Mouse (Mus musculus): ENCODE results near the gene Cenpx.
"Not testable (repeated sequence)": the region's sequence is repeated elsewhere in the genome, so short reads cannot be mapped to it uniquely, and the experiment has no call there.

The Cenpx gene

GRCm38 (mm10) chr11:120713580-120714518 is at the start of gene Cenpx, which contains the start of gene Lrrc45:
Gene Cenpx, minus strand, starts transcription at chr11:120713738.
Gene Lrrc45, plus strand, starts transcription at chr11:120713925.
- peak; percentile 95 to 100 for DNase-seq

- not testable (repeated sequence) for DNase-seq
These were observed 49.1 kb upstream of the Cenpx start, which contains the start of gene Hmga1b for GRCm38 (mm10) chr11:120762672-120763041. Gene Hmga1b, plus strand, starts transcription at chr11:120762794.

GRCm38 (mm10) chr11:120761811-120762671 is 48.5 kb upstream of the Cenpx start:
- DNase-seq, result no peak

- no peak for DNase-seq
These were observed 46.7 kb upstream of the Cenpx start for GRCm38 (mm10) chr11:120760236-120760635.

GRCm38 (mm10) chr11:120751606-120752005 is 38.1 kb upstream of the Cenpx start:
- no peak for DNase-seq

- peak in 1 of 2 experiments; percentile 19 for DNase-seq
These were observed 35.9 kb upstream of the Cenpx start for GRCm38 (mm10) chr11:120749430-120749829.

- DNase-seq, result no peak
These were observed 34.4 kb upstream of the Cenpx start for GRCm38 (mm10) chr11:120747974-120748373.

- DNase-seq, result no peak
These were observed 30.7 kb upstream of the Cenpx start for GRCm38 (mm10) chr11:120744121-120744701.

GRCm38 (mm10) chr11:120740981-120741380 is 27.4 kb upstream of the Cenpx start:
- no peak for DNase-seq

- DNase-seq, result no peak
These were observed 22.9 kb upstream of the Cenpx start for GRCm38 (mm10) chr11:120736424-120736823.

GRCm38 (mm10) chr11:120733521-120733920 is 20.0 kb upstream of the Cenpx start:
- DNase-seq, result no peak

GRCm38 (mm10) chr11:120731858-120732680 is 18.5 kb upstream of the Cenpx start, which contains the start of gene Cbr2:
Gene Cbr2, minus strand, starts transcription at chr11:120732114.
- DNase-seq, result no peak

- no peak for DNase-seq
These were observed 17.9 kb upstream of the Cenpx start for GRCm38 (mm10) chr11:120731395-120731794.

- DNase-seq, result no peak
These were observed 16.9 kb upstream of the Cenpx start for GRCm38 (mm10) chr11:120730331-120730870.

GRCm38 (mm10) chr11:120729432-120730050 is 16.0 kb upstream of the Cenpx start:
- DNase-seq, result not testable (repeated sequence)

- no peak for DNase-seq
These were observed 15.1 kb upstream of the Cenpx start for GRCm38 (mm10) chr11:120728530-120729240.

GRCm38 (mm10) chr11:120727564-120727963 is 14.0 kb upstream of the Cenpx start:
- no peak for DNase-seq

GRCm38 (mm10) chr11:120727169-120727527 is 13.6 kb upstream of the Cenpx start, which contains the start of gene Dcxr:
Gene Dcxr, minus strand, starts transcription at chr11:120727281.
- DNase-seq, result peak; percentile 79 to 91

- no peak for DNase-seq
These were observed 13.0 kb upstream of the Cenpx start for GRCm38 (mm10) chr11:120726243-120727168.

All from cerebellum, adult 18-20 months (tissue).